Mouse (Mus musculus): ENCODE measurements around the gene Trim27. TPM values are rescaled to one million over a fixed set of nuclear protein-coding genes. Genes with fewer than 3 reads are reported as not detected.

Trim27 gene
- polyA plus RNA-seq (2021; fragmentation: Nextera tagmentation), result 26.8 and 31.5 TPM in 2 replicates
- long read RNA-seq, experiment 1, full-length matches to known transcripts, result 172 of 203 reads
- long read RNA-seq, experiment 1, partial matches to known transcripts, result 1 of 203 reads
- long read RNA-seq, experiment 1, other reads (novel, unspliced or antisense), result 30 of 203 reads
- long read RNA-seq, experiment 2, full-length matches to known transcripts, result 23 of 36 reads
- long read RNA-seq, experiment 2, partial matches to known transcripts, result 5 of 36 reads
- long read RNA-seq, experiment 2, other reads (novel, unspliced or antisense), result 8 of 36 reads

DNA sequence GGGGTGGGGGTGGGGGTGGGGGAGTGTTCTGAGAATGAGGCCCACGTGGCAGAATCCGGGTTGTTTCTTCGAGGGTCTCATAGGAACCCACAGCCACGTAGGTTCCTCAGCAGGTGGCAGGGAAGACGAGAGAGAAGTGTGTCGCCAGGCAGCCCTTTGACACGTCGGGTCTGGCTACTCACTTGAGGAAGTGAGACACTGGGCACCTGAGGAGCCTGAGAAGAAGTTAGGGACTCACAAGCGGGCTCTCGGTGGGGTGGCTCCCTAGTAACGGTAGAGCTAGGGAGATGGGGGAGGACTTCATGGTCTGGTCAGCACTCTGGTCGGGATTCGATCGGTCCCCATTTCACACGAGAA lies at the start of gene Trim27:
TSS of gene Trim27 (plus strand) at position 79 of the 357 bp plus-strand sequence.

DNA sequence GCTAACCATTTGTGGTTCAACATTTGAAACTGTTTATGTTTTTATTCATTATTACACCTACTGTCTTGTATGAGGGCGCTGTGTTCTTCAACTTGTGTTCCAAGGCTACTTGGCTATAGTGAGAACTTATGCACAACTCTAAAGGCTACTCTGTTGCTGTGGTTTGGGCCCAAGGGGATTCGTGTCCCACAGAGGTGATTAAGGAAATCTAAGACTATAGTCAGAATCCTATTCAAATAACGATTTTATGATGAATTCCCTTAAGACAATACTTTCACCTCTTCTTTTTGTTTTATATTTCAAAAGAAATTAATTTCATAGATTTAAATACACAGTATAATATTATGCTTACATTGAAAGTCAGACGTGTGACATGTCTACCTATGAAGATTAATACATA lies 33.5 kb upstream of the Trim27 start, which contains the start of gene Olfr1368:
TSS of gene Olfr1368 (minus strand) at position 101 of the 400 bp plus-strand sequence.

Other genes with a start within 250 kb of the Trim27 start
- not detected in 2 replicates for gene Olfr1370, start 104.5 kb upstream of the Trim27 start, polyA plus RNA-seq (2021; fragmentation: Nextera tagmentation)
- gene Olfr1369-ps1, start 68.0 kb upstream of the Trim27 start, polyA plus RNA-seq (2021; fragmentation: Nextera tagmentation), result 0.03 and 0.07 TPM in 2 replicates
- not detected in 2 replicates for gene Olfr263, start 49.8 kb upstream of the Trim27 start, polyA plus RNA-seq (2021; fragmentation: Nextera tagmentation)
- gene Olfr1368, start 33.6 kb upstream of the Trim27 start, polyA plus RNA-seq (2021; fragmentation: Nextera tagmentation), result not detected in 2 replicates
- gene Gpx5, start 113.3 kb downstream of the Trim27 start, polyA plus RNA-seq (2021; fragmentation: Nextera tagmentation), result not detected in 2 replicates
- gene Gpx6, start 132.7 kb downstream of the Trim27 start, polyA plus RNA-seq (2021; fragmentation: Nextera tagmentation), result 1.8 TPM in 2 replicates
- gene Olfr1367, start 167.5 kb downstream of the Trim27 start, polyA plus RNA-seq (2021; fragmentation: Nextera tagmentation), result not detected in 2 replicates
- gene Zscan12, start 183.4 kb downstream of the Trim27 start, polyA plus RNA-seq (2021; fragmentation: Nextera tagmentation), result 5.0 and 5.1 TPM in 2 replicates
- 11.1 and 12.4 TPM in 2 replicates for gene Zkscan3, start 223.3 kb downstream of the Trim27 start, polyA plus RNA-seq (2021; fragmentation: Nextera tagmentation)

All from left cerebral cortex, adult 6 months (tissue).